Mouse (Mus musculus): ENCODE data around the gene 1110004F10Rik. TPM values are rescaled to one million over a fixed set of nuclear protein-coding genes. Genes with fewer than 3 reads are reported as not detected.
A peak's percentile ranks its signal among the peaks of the same experiment; 100 is the strongest.

The 1110004F10Rik gene
- total RNA-seq (2021), result 10 to 100 TPM; 51.3 to 54.0 TPM
- 38.9 and 56.0 TPM in 2 replicates for polyA plus RNA-seq (2012; rRNA removed)
- long read RNA-seq, transcript 1110004F10Rik-201 (5 exons, 1,479 nt), result major isoform, 65 of 76 reads
- long read RNA-seq, partial matches to known transcripts, result 4 of 76 reads
- long read RNA-seq, other reads (novel, unspliced or antisense), result 3 of 76 reads

GRCm38 (mm10) chr7:116039196-116039537, at the start of gene 1110004F10Rik:
Gene 1110004F10Rik (plus strand): TSS chr7:116039397.
- Histone ChIP-seq H3K4me3 (peak within 1 kb of the TSS; percentile 51), H3K79me2 (replicated peaks; ENCODE audit: control insufficient read depth, insufficient read depth, low read length) (no peaks in the 10 kb centered on the region), H3K9ac (ENCODE audit: low read depth, low read length) (peak within 1 kb of the TSS; percentile 43), H3K36me3 (ENCODE audit: control insufficient read depth, insufficient read depth, low read length) (no peaks in the 10 kb centered on the region), H3K4me1 (ENCODE audit: control insufficient read depth, insufficient read depth, low read length) (no peaks in the 10 kb centered on the region), H3K27ac (0 out of 2 replicates have a peak within 1 kb of the TSS, but pooled peaks have one; percentile 11), H3K27me3 (ENCODE audit: control insufficient read depth, insufficient read depth, low read length) (peaks cover 2% of the 10 kb centered on the region; the same call in 1 of the 2 replicates)
- peak in 1 of 2 experiments; percentile 27 for DNase-seq
- no peak for TF ChIP-seq EP300 (IDR thresholded peaks at IDR 0.05; ENCODE audit: insufficient read depth, low read depth, low read length)
- no peak for TF ChIP-seq CTCF (IDR thresholded peaks at IDR 0.05)
- TF ChIP-seq POLR2A (IDR thresholded peaks at IDR 0.05; ENCODE audit: insufficient read depth, low read depth, low read length), result no peak
- intact Hi-C loops (cut with DNase I), result loop anchor here (10.0 kb wide), 3 partner anchors 314 to 614 kb away; no protein-coding TSS in a partner anchor
- WGBS, result 4% methylated on average over 11 of the region's 11 CpGs

DNA sequence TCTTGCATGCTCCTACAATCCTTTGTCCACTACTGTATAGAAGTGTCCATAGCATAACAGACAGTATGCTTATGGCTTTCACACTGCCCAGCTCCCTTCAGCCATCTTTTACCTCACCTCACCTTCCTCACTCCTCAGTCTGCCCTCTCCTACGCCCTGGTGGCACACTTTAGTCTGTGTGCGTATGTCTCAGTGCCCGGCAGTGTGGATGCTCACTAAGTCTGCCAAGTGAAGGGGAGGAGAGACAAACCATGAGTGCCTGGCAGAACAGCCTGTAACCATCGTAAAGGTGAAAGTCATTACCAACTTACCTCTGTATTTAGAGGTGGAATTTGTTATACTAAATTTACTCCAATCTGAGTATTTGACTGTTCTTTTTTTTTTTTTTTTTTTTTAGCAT, 36.5 kb upstream of the 1110004F10Rik start:
- Histone ChIP-seq H3K4me3 (no peak overlapping the region), H3K27me3 (ENCODE audit: control insufficient read depth, insufficient read depth, low read length) (no peaks in the 10 kb centered on the region), H3K79me2 (replicated peaks; ENCODE audit: control insufficient read depth, insufficient read depth, low read length) (no peaks in the 10 kb centered on the region; the same call in none of the 2 replicates), H3K36me3 (ENCODE audit: control insufficient read depth, insufficient read depth, low read length) (peaks cover 2% of the 10 kb centered on the region; the same call in 1 of the 2 replicates), H3K9ac (ENCODE audit: low read depth, low read length) (no peak overlapping the region), H3K4me1 (ENCODE audit: control insufficient read depth, insufficient read depth, low read length) (no peaks in the 10 kb centered on the region; the same call in 1 of the 2 replicates), H3K27ac (no peak overlapping the region)
- intact Hi-C loops (cut with DNase I), result no loop called here
- 52% methylated on average over 4 of the region's 4 CpGs for WGBS
- DNase-seq, result peak in 1 of 2 experiments; percentile 54
- no peak for TF ChIP-seq CTCF (IDR thresholded peaks at IDR 0.05)
- 0 out of 2 replicates have a peak, but pooled peaks have one; percentile 50 for TF ChIP-seq EP300 (IDR thresholded peaks at IDR 0.05; ENCODE audit: insufficient read depth, low read depth, low read length)

GRCm38 (mm10) chr7:116029991-116030390, 9.2 kb upstream of the 1110004F10Rik start:
- Histone ChIP-seq H3K9ac (ENCODE audit: low read depth, low read length) (peak overlapping the region; percentile 77), H3K27ac (peak overlapping the region; percentile 95), H3K79me2 (replicated peaks; ENCODE audit: control insufficient read depth, insufficient read depth, low read length) (no peaks in the 10 kb centered on the region), H3K4me3 (peak overlapping the region; percentile 66), H3K4me1 (ENCODE audit: control insufficient read depth, insufficient read depth, low read length) (no peaks in the 10 kb centered on the region), H3K36me3 (ENCODE audit: control insufficient read depth, insufficient read depth, low read length) (no peaks in the 10 kb centered on the region), H3K27me3 (ENCODE audit: control insufficient read depth, insufficient read depth, low read length) (peaks cover 3% of the 10 kb centered on the region)
- intact Hi-C loops (cut with DNase I), result loop anchor here (5.0 to 10.0 kb wide), 7 partner anchors 78 to 605 kb away; no protein-coding TSS in a partner anchor
- TF ChIP-seq POLR2A (IDR thresholded peaks at IDR 0.05; ENCODE audit: insufficient read depth, low read depth, low read length) (no peak), EP300 (IDR thresholded peaks at IDR 0.05; ENCODE audit: insufficient read depth, low read depth, low read length) (no peak), CTCF (IDR thresholded peaks at IDR 0.05) (no peak)
- DNase-seq, result peak; percentile 17 to 34
- 58% methylated on average over 3 of the region's 3 CpGs for WGBS

DNA sequence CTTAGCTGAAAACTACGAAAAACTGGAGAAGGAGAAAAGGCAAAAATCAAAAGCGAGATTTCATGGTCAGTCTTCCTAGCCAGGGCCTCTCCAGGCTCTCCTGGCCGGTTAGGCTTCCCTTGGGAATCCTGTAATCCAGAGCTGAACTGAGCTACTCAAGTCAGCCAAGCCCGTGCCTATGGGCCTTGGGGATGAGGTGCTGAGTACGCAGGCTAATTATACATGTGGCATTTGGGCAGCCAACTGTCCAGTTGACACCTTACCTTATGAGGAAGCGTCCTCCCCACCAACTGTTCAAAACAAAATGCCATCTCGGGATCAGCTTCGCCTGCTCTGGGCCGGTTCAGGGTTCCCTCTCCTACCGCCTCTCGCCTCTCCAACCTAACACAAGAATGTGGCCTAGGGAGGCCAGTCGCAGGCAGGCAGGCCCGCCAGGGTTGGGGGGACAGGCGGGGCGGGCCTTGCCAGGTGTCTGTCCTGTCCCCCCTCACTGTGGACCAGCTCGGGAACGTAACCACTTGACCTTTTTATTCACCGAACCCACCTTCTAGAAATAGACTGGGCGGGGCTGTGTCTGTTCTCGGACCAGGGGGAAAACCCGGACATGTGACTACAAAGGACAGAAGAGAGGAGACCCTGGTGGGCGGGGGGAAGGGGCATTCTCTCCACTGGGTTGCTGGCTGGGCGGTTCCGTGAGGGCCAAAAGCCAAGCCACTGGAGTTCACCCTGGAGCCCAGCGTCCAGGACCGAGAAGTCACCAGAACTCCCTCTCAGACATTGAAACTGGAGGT, 8.4 kb upstream of the 1110004F10Rik start:
- TF ChIP-seq CTCF (IDR thresholded peaks at IDR 0.05), result no peak
- peak; percentile 72 for TF ChIP-seq POLR2A (IDR thresholded peaks at IDR 0.05; ENCODE audit: insufficient read depth, low read depth, low read length)
- peak; percentile 34; the same call in 1 of the 2 replicates for TF ChIP-seq EP300 (IDR thresholded peaks at IDR 0.05; ENCODE audit: insufficient read depth, low read depth, low read length)
- WGBS, result 40% methylated on average over 26 of the region's 26 CpGs
- Histone ChIP-seq H3K27ac (peak overlapping the region; percentile 95), H3K4me1 (ENCODE audit: control insufficient read depth, insufficient read depth, low read length) (no peaks in the 10 kb centered on the region), H3K27me3 (ENCODE audit: control insufficient read depth, insufficient read depth, low read length) (peaks cover 3% of the 10 kb centered on the region), H3K36me3 (ENCODE audit: control insufficient read depth, insufficient read depth, low read length) (no peaks in the 10 kb centered on the region), H3K9ac (ENCODE audit: low read depth, low read length) (peak overlapping the region; percentile 77), H3K79me2 (replicated peaks; ENCODE audit: control insufficient read depth, insufficient read depth, low read length) (no peaks in the 10 kb centered on the region), H3K4me3 (peak overlapping the region; percentile 66)
- peak; percentile 75 to 85 for DNase-seq
- intact Hi-C loops (cut with DNase I), result loop anchor here (5.0 to 10.0 kb wide), 7 partner anchors 78 to 606 kb away; no protein-coding TSS in a partner anchor

DNA sequence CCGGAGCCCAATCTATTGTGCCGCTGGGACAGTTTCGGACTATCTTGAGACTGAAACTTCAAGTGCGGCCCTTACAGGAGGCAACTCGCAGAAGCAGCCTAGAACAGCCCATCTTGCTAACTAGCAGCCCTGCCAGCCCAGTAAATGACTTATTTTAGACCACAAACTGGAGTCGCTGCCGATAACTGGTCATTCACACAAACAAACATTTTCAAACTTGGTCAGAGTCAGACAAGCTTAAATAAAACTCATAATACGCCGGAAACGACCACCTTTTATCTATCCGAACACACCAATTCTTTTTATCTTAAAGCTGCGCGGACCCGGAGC, 7.8 kb upstream of the 1110004F10Rik start:
- H3K27me3 ChIP-seq (ENCODE audit: control insufficient read depth, insufficient read depth, low read length), result peaks cover 3% of the 10 kb centered on the region
- 2% methylated on average over 14 of the region's 14 CpGs for WGBS
- H3K79me2 ChIP-seq (replicated peaks; ENCODE audit: control insufficient read depth, insufficient read depth, low read length), result no peaks in the 10 kb centered on the region
- H3K4me3 ChIP-seq, result peak overlapping the region; percentile 66
- H3K9ac ChIP-seq (ENCODE audit: low read depth, low read length), result peak overlapping the region; percentile 77
- peak overlapping the region; percentile 95 for H3K27ac ChIP-seq
- H3K4me1 ChIP-seq (ENCODE audit: control insufficient read depth, insufficient read depth, low read length), result no peaks in the 10 kb centered on the region
- no peaks in the 10 kb centered on the region for H3K36me3 ChIP-seq (ENCODE audit: control insufficient read depth, insufficient read depth, low read length)
- TF ChIP-seq POLR2A (IDR thresholded peaks at IDR 0.05; ENCODE audit: insufficient read depth, low read depth, low read length), result no peak
- no peak for TF ChIP-seq EP300 (IDR thresholded peaks at IDR 0.05; ENCODE audit: insufficient read depth, low read depth, low read length)
- no peak for TF ChIP-seq CTCF (IDR thresholded peaks at IDR 0.05)
- DNase-seq, result no peak
- intact Hi-C loops (cut with DNase I), result loop anchor here (5.0 to 10.0 kb wide), 7 partner anchors 79 to 607 kb away; no protein-coding TSS in a partner anchor

Data from heart, adult 2 months (tissue).